Mouse (Mus musculus) neural tube, embryonic 11.5 days (tissue): ENCODE data around the gene Dlg2. TPM values are rescaled to one million over a fixed set of nuclear protein-coding genes. Genes with fewer than 3 reads are reported as not detected.

ENCODE experiments used
- ATAC-seq: fragments of 200-750 bp; cut with Nextera tagmentation; 2 replicates; pipeline ENCODE4 v1.8.0; 2017; ENCODE audit warnings: moderate number of reproducible peaks, mild to moderate bottlenecking, moderate TSS enrichment, moderate library complexity; ENCODE audit not compliant: insufficient read depth, low FRiP score, low TSS enrichment
- DNase-seq: peaks from one replicate; pipeline ENCODE4 v3.0.0-alpha.2; 2015; ENCODE audit warnings: low spot score
- H3K27ac ChIP-seq: fragments of 300-500 bp; sonication (generic); 2 replicates; pipeline ENCODE4 v1.5.1; 2014; ENCODE audit warnings: low read depth, mild to moderate bottlenecking, low read length
- H3K27me3 ChIP-seq: fragments of 300-500 bp; sonication (generic); 2 replicates; pipeline ENCODE4 v1.6.1; 2014; ENCODE audit warnings: mild to moderate bottlenecking, low read length, mixed read lengths; ENCODE audit not compliant: control insufficient read depth, insufficient read depth
- H3K36me3 ChIP-seq: fragments of 300-500 bp; sonication (generic); 2 replicates; pipeline ENCODE4 v1.6.1; 2014; ENCODE audit warnings: mild to moderate bottlenecking, low read length, moderate library complexity, mixed read lengths; ENCODE audit not compliant: control insufficient read depth, insufficient read depth
- H3K4me1 ChIP-seq: fragments of 300-500 bp; sonication (generic); 2 replicates; pipeline ENCODE4 v1.6.1; 2014; ENCODE audit warnings: low read length, mixed read lengths; ENCODE audit not compliant: control insufficient read depth, insufficient read depth
- H3K4me2 ChIP-seq: fragments of 300-500 bp; sonication (generic); 2 replicates; pipeline ENCODE4 v1.6.1; 2014; ENCODE audit warnings: low read depth, mild to moderate bottlenecking, moderate library complexity
- H3K4me3 ChIP-seq: fragments of 300-500 bp; sonication (generic); 2 replicates; pipeline ENCODE4 v1.5.1; 2014; ENCODE audit warnings: low read depth, low read length
- H3K9ac ChIP-seq: fragments of 300-500 bp; sonication (generic); 2 replicates; pipeline ENCODE4 v1.6.1; 2014; ENCODE audit warnings: mild to moderate bottlenecking, low read length
- H3K9me3 ChIP-seq: fragments of 300-500 bp; sonication (generic); 2 replicates; pipeline ENCODE4 v1.6.1; 2016; ENCODE audit warnings: low read length; ENCODE audit not compliant: control insufficient read depth
- WGBS: fragments of 180-500 bp; shearing (Covaris S2); extraction: QIAGEN DNeasy Blood & Tissue Kit; methylation state at CpG from one replicate; pipeline ENCODE4 v1.1.7; 2014; 5-methylcytosine and 5-hydroxymethylcytosine counted together
- polyA plus RNA-seq: library from polyadenylated mRNA; unstranded; fragments of >200 nt; fragmentation: Nextera tagmentation; extraction: Ambion mirVana; gene quantifications from 2 replicates; pipeline ENCODE4 v1.2.1, GENCODE M21; 2014

Gene Dlg2
- polyA plus RNA-seq, 1 experiment from 2014 or later: 5.1 TPM

- peaks cover 9% of the 10 kb centered on the region for H3K4me1 ChIP-seq
- H3K36me3 ChIP-seq: 0 out of 2 replicates have a peak, but pooled peaks cover 2% of the 10 kb centered on the region
- peak overlapping the region; percentile 78; the same call in 1 of the 2 replicates for H3K9ac ChIP-seq
- DNase-seq (no peak), ATAC-seq (no peak)
- peak overlapping the region; percentile 70 for H3K4me3 ChIP-seq
- no peaks in the 10 kb centered on the region for H3K27me3 ChIP-seq
- no peak overlapping the region for H3K27ac ChIP-seq
- 38% methylated on average over 7 of the region's 7 CpGs for WGBS
- no peaks in the 10 kb centered on the region for H3K9me3 ChIP-seq
- peak overlapping the region; percentile 65 for H3K4me2 ChIP-seq
Observed at GRCm38 (mm10) chr7:90456149-90456844, 20.2 kb upstream of the Dlg2 start.

- H3K36me3 ChIP-seq: no peaks in the 10 kb centered on the region
- peak; percentile 90 for DNase-seq
- no peaks in the 10 kb centered on the region for H3K27me3 ChIP-seq
- H3K9ac ChIP-seq: peak within 1 kb of the TSS; percentile 78
- peak within 1 kb of the TSS; percentile 65 for H3K4me2 ChIP-seq
- WGBS: under 1% methylated on average over 41 of the region's 41 CpGs
- H3K4me1 ChIP-seq: peaks cover 9% of the 10 kb centered on the region
- H3K27ac ChIP-seq: peak within 1 kb of the TSS; percentile 82
- H3K9me3 ChIP-seq: no peaks in the 10 kb centered on the region
- H3K4me3 ChIP-seq: peak within 1 kb of the TSS; percentile 70
- peak; percentile 98 for ATAC-seq
Observed at GRCm38 (mm10) chr7:90456845-90457468, 19.5 kb upstream of the Dlg2 start, which contains the start of gene Tmem126a. TSS of gene Tmem126a (minus strand) at chr7:90457229.

GRCm38 (mm10) chr7:90457517-90457916 is 19.0 kb upstream of the Dlg2 start:
- Histone ChIP-seq H3K9me3 (no peaks in the 10 kb centered on the region), H3K4me2 (peak overlapping the region; percentile 65), H3K4me1 (peaks cover 9% of the 10 kb centered on the region), H3K9ac (peak overlapping the region; percentile 78), H3K27me3 (no peaks in the 10 kb centered on the region), H3K4me3 (peak overlapping the region; percentile 70), H3K27ac (peak overlapping the region; percentile 82), H3K36me3 (no peaks in the 10 kb centered on the region)
- 28% methylated on average over 10 of the region's 10 CpGs for WGBS
- ATAC-seq (peak; percentile 73), DNase-seq (peak; percentile 35)

DNA sequence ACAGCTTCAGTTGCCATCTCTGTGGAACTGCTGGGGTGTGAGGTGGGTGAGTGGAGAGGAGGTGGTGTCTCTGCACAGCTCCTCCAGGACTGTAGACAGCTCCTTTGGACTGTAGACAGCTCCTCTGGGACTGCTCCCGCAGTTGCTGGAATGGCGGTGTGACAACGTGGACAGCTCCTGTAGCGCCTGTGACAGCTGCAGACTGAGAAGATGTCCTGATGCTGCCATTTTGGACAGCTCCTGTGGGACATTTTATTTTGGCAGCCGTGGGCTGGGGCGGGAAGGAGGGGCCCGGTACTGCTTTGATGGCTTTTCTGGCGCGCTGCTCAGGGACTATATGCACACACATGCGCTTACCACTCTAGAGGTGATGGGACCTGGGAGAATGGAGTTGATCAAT is 16.1 kb upstream of the Dlg2 start:
- Histone ChIP-seq H3K36me3 (no peaks in the 10 kb centered on the region), H3K4me3 (no peak overlapping the region), H3K27ac (no peak overlapping the region), H3K9ac (no peak overlapping the region), H3K4me1 (peaks cover 9% of the 10 kb centered on the region), H3K9me3 (no peaks in the 10 kb centered on the region), H3K27me3 (no peaks in the 10 kb centered on the region), H3K4me2 (no peak overlapping the region)
- no peak for ATAC-seq
- WGBS: 62% methylated on average over 10 of the region's 10 CpGs
- no peak for DNase-seq

GRCm38 (mm10) chr7:90460930-90461329 is 15.5 kb upstream of the Dlg2 start:
- Histone ChIP-seq H3K4me1 (peaks cover 7% of the 10 kb centered on the region), H3K27ac (no peak overlapping the region), H3K4me3 (no peak overlapping the region), H3K36me3 (no peaks in the 10 kb centered on the region), H3K9me3 (no peaks in the 10 kb centered on the region), H3K4me2 (no peak overlapping the region), H3K9ac (no peak overlapping the region), H3K27me3 (no peaks in the 10 kb centered on the region)
- WGBS: 19% methylated on average over 14 of the region's 14 CpGs
- ATAC-seq (no peak), DNase-seq (peak; percentile 19)

DNA sequence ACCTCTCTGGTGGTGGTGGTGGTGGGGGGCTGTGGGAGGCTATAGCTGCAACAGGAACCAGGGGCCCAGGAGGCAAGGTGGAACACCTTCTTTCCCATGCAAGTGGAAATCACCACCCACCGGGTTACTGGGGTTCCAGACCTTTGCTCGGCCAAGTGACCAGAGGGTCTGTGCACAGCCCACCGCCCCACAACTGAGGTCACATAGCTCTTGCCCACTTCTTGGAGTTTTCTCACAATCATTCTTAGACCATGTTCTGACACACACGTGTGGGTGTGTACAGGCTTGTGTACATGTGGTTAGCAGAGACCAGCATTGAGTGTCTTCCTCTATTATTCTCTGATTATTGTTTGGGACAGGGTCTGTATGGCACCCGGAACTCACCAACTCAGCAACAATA is 15.0 kb upstream of the Dlg2 start:
- no peak overlapping the region for H3K9ac ChIP-seq
- WGBS: 93% methylated on average over 5 of the region's 5 CpGs

GRCm38 (mm10) chr7:90473511-90473910 is 3.0 kb upstream of the Dlg2 start:
- Histone ChIP-seq H3K9me3 (no peaks in the 10 kb centered on the region), H3K4me2 (no peak overlapping the region), H3K27ac (no peak overlapping the region), H3K36me3 (0 out of 2 replicates have a peak, but pooled peaks cover 2% of the 10 kb centered on the region), H3K9ac (no peak overlapping the region), H3K4me3 (no peak overlapping the region), H3K27me3 (no peaks in the 10 kb centered on the region), H3K4me1 (no peaks in the 10 kb centered on the region)
- DNase-seq: no peak
- ATAC-seq: no peak
- 79% methylated on average over 2 of the region's 2 CpGs for WGBS

More for the DNA sequence above, 15.0 kb upstream of the Dlg2 start:
- Histone ChIP-seq H3K4me1 (peaks cover 2% of the 10 kb centered on the region; the same call in 1 of the 2 replicates), H3K4me3 (no peak overlapping the region), H3K27ac (no peak overlapping the region), H3K4me2 (no peak overlapping the region), H3K9me3 (no peaks in the 10 kb centered on the region), H3K36me3 (no peaks in the 10 kb centered on the region), H3K27me3 (no peaks in the 10 kb centered on the region)
- DNase-seq (no peak), ATAC-seq (no peak)

DNA sequence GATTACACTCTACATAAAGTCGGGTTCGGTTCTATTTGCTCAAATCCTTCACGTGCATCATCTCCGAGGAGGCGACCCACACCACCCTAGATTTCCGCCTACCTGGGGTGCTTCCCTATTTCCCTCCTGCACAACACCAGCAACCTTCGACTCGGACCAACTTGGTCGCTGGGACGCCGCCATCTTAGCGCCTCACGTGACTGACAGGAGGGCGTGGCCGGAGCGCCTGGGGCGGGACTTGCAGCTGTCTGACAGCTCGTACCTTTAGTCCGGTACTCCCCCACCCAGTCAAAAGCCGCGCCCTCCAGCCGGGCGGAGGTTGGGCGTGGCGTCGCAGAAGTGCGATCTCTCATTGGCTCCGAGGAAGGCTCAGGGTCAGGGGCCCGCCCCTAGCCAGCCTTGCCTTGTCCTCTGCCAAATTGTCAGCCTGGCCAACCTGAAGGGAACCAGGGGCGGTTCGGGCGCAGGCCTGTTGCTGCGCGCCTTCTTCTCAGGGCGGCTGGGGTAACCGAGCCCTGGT is 619 bp upstream of the Dlg2 start, which contains the start of gene Tmem126b:
Gene Tmem126b (minus strand): TSS at position 209 of the 520 bp plus-strand sequence.
- ATAC-seq (peak; percentile 100), DNase-seq (peak; percentile 99)
- peak within 1 kb of the TSS; percentile 60 for H3K4me3 ChIP-seq
- H3K36me3 ChIP-seq: no peaks in the 10 kb centered on the region
- H3K27me3 ChIP-seq: no peaks in the 10 kb centered on the region
- peak within 1 kb of the TSS; percentile 59 for H3K9ac ChIP-seq
- H3K9me3 ChIP-seq: no peaks in the 10 kb centered on the region
- H3K4me1 ChIP-seq: no peaks in the 10 kb centered on the region
- WGBS: 0% methylated on average over 36 of the region's 36 CpGs
- no peak within 1 kb of the TSS for H3K27ac ChIP-seq
- peak within 1 kb of the TSS; percentile 71 for H3K4me2 ChIP-seq
